Mouse (Mus musculus): ENCODE data around the gene Hnrnpl.

Gene Hnrnpl

DNA sequence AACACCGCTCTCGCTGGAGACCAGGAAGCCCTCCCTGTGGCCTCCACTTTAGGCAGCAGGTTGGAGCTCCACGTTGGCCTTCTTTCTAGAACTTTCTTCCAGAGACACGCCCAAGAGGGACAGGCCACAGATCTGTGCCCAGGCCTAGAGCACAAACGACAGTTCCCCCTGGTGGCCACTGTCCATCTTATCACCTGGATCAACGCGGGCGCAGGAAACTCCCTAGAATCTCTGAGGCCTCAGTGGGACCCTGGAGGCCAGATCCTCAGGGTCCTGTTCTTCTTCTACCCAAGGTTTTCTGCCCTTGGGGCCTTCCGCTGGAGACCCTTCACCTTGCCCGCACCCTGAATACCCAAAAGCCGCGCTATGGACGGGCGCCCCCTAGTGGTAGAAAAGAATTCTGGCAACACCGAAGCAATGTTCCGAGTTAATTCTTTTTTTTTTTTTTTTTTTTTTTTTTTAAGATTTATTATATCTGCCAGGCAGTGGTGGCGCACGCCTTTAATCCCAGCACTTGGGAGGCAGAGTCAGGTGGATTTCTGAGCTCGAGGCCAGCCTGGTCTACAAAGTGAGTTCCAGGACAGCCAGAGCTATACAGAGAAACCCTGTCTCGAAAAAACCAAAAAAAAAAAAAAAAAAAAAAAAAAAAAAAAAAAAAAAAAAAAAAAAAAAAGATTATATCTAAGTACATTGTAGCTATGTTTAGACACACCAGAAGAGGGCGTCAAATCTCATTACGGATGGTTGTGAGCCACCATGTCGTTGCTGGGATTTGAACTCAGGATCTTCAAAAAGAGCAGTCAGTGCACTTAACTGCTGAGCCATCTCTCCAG lies 59.4 kb downstream of the Hnrnpl start:
- CTCF ChIA-PET, result interaction anchor here (0.5 to 1.6 kb wide), 12 partner anchors 34 to 1890 kb away, joined by 3 to 19 read pairs (median 6); no protein-coding TSS in a partner anchor

DNA sequence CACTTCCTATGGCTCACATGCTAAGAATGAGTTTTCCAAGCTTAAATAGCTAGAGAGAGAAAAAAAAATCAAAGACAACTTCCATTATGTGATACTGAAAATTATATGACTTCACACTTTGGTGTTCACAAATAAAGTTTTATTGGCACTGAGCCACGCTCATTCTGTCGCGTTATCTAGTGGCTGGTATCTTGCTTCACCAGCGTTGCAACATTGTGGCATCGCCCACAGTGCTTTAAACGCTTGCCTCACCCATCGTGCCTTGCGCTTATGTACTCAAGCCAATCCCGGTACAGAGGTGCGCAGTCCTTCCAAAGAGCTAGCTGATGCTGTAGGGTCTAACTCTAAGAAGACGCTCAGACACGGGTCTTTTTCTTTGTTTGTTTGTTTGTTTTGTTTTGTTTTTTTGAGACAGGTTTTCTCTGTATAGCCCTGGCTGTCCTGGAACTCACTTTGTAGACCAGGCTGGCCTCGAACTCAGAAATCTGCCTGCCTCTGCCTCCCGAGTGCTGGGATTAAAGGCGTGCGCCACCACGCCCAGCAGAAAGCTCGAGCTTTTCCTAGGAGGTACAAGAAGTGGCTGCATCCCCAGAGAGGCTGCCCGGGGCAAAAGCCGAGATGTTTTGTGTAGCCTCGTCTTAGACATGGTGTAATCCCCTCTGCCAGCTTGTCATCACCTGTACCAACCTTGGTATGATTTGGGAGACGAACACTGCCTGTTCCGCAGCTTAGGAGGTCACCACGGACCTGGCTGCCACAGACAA lies 62.7 kb downstream of the Hnrnpl start:
- CTCF ChIA-PET, result interaction anchor here (0.6 kb wide), 1 partner anchor 93 kb away, joined by 8 read pairs; no protein-coding TSS in a partner anchor

All from spleen, embryonic (tissue).